ENCODE assay signal across 9 mouse cellular contexts in genomic region chr4:125115710-125116089, GRCm38 (mm10). TPM values are rescaled to one million over a fixed set of nuclear protein-coding genes. Genes with fewer than 3 reads are reported as not detected.
DNase-seq lines count a peak whose midpoint lies in the region; ATAC-seq and TF ChIP-seq lines count a peak whose summit lies in the region.
"Had no signal": no experiment of that assay in that cellular context is flagged by ENCODE, and none has a peak within 500 bp of the region (broad histone marks: within the 10 kb centered on the region; RNA-seq: fewer than 3 reads in every experiment).

No protein-coding gene starts in this region.

- WGBS in midbrain, postnatal 0 days, result 46% methylated on average over 6 of the region's 6 CpGs
- 41% methylated on average over 6 of the region's 6 CpGs for WGBS in midbrain, embryonic 14.5 days
- WGBS in heart, embryonic 15.5 days, result 38% methylated on average over 6 of the region's 6 CpGs
- WGBS in liver, embryonic 12.5 days (ENCODE audit: insufficient replicate concordance), result 65% methylated on average over 6 of the region's 6 CpGs

- TF ChIP-seq CTCF in midbrain, postnatal 0 days (IDR thresholded peaks at IDR 0.05), result no peak

- H3K27ac ChIP-seq in midbrain, postnatal 0 days (ENCODE audit: low read depth, low read length), result no peak overlapping the region; the same call in 1 of the 2 replicates
- H3K27ac ChIP-seq in midbrain, embryonic 14.5 days (replicated peaks; ENCODE audit: low read depth, low read length), result no peak overlapping the region
- peak overlapping the region; percentile 43; the same call in 1 of the 2 replicates for H3K27ac ChIP-seq in heart, embryonic 15.5 days
- 0 out of 2 replicates have a peak overlapping the region, but pooled peaks have one; percentile 24 for H3K27ac ChIP-seq in liver, embryonic 12.5 days
- H3K27ac ChIP-seq: neural tube, embryonic 12.5 days had no signal

- no peak overlapping the region for H3K9ac ChIP-seq in midbrain, postnatal 0 days (replicated peaks; ENCODE audit: low read length, poor library complexity, severe bottlenecking)
- no peak overlapping the region for H3K9ac ChIP-seq in midbrain, embryonic 14.5 days (replicated peaks; ENCODE audit: low read length)
- no peak overlapping the region for H3K9ac ChIP-seq in heart, embryonic 15.5 days
- no peak overlapping the region for H3K9ac ChIP-seq in liver, embryonic 12.5 days

- H3K4me3 ChIP-seq in midbrain, postnatal 0 days (ENCODE audit: low read depth, low read length), result no peak overlapping the region
- H3K4me3 ChIP-seq in midbrain, embryonic 14.5 days (replicated peaks; ENCODE audit: low read depth, low read length), result no peak overlapping the region
- no peak overlapping the region for H3K4me3 ChIP-seq in heart, embryonic 15.5 days
- no peak overlapping the region for H3K4me3 ChIP-seq in liver, embryonic 12.5 days
- H3K4me3 ChIP-seq: neural tube, embryonic 12.5 days had no signal

- peaks cover 9% of the 10 kb centered on the region; the same call in 1 of the 2 replicates for H3K36me3 ChIP-seq in midbrain, postnatal 0 days (ENCODE audit: insufficient read depth, low read length)
- peaks cover 15% of the 10 kb centered on the region for H3K36me3 ChIP-seq in midbrain, embryonic 14.5 days (ENCODE audit: control insufficient read depth, insufficient read depth, low read length)
- 0 out of 2 replicates have a peak, but pooled peaks cover 6% of the 10 kb centered on the region for H3K36me3 ChIP-seq in heart, embryonic 15.5 days
- H3K36me3 ChIP-seq in liver, embryonic 12.5 days, result peaks cover 27% of the 10 kb centered on the region

- H3K4me2 ChIP-seq in midbrain, postnatal 0 days (ENCODE audit: low read depth, low read length, poor library complexity, severe bottlenecking), result no peak overlapping the region
- no peak overlapping the region for H3K4me2 ChIP-seq in midbrain, embryonic 14.5 days (ENCODE audit: low read length)
- H3K4me2 ChIP-seq in heart, embryonic 15.5 days, result no peak overlapping the region
- no peak overlapping the region for H3K4me2 ChIP-seq in liver, embryonic 12.5 days
- H3K4me2 ChIP-seq: neural tube, embryonic 12.5 days had no signal

- H3K4me1 ChIP-seq in midbrain, postnatal 0 days (ENCODE audit: insufficient read depth, low read length), result no peaks in the 10 kb centered on the region
- H3K4me1 ChIP-seq in midbrain, embryonic 14.5 days (ENCODE audit: control insufficient read depth, insufficient read depth, low read length), result no peaks in the 10 kb centered on the region
- peaks cover 21% of the 10 kb centered on the region for H3K4me1 ChIP-seq in heart, embryonic 15.5 days (replicated peaks)
- peaks cover 55% of the 10 kb centered on the region for H3K4me1 ChIP-seq in liver, embryonic 12.5 days

- no peaks in the 10 kb centered on the region for H3K27me3 ChIP-seq in midbrain, postnatal 0 days (ENCODE audit: insufficient read depth, low read length)
- no peaks in the 10 kb centered on the region for H3K27me3 ChIP-seq in midbrain, embryonic 14.5 days (ENCODE audit: control insufficient read depth, insufficient read depth, low read length)
- H3K27me3 ChIP-seq in heart, embryonic 15.5 days, result no peaks in the 10 kb centered on the region
- H3K27me3 ChIP-seq in liver, embryonic 12.5 days (replicated peaks), result no peaks in the 10 kb centered on the region

- DNase-seq in adrenal gland, postnatal 36 days, result peak; percentile 51 to 54
- no peak for DNase-seq in adrenal gland, postnatal 4 days (ENCODE audit: low spot score in 2 of 2)
- DNase-seq in midbrain, postnatal 0 days (ENCODE audit: low spot score), result no peak
- no peak for DNase-seq in midbrain, embryonic 14.5 days
- no peak for DNase-seq in c-Kit-positive CD71-positive TER-119-positive erythroid progenitor cells, embryonic 14.5 days (ENCODE audit: low spot score)
- DNase-seq in cerebellum, adult 8-10 months, result no peak

- ATAC-seq in midbrain, postnatal 0 days (ENCODE audit: low FRiP score), result 0 out of 2 replicates have a peak, but pooled peaks have one; percentile 3
- ATAC-seq in midbrain, embryonic 14.5 days (ENCODE audit: low FRiP score, low TSS enrichment), result no peak
- no peak for ATAC-seq in heart, embryonic 15.5 days (replicated peaks; ENCODE audit: insufficient number of reproducible peaks, insufficient read depth, low FRiP score, low read depth)
- no peak for ATAC-seq in liver, embryonic 12.5 days

- H3K9me3 ChIP-seq in midbrain, postnatal 0 days (ENCODE audit: low read length), result no peaks in the 10 kb centered on the region
- no peaks in the 10 kb centered on the region for H3K9me3 ChIP-seq in midbrain, embryonic 14.5 days (ENCODE audit: control insufficient read depth, low read length)
- no peaks in the 10 kb centered on the region for H3K9me3 ChIP-seq in heart, embryonic 15.5 days (replicated peaks)
- H3K9me3 ChIP-seq in liver, embryonic 12.5 days (replicated peaks), result no peaks in the 10 kb centered on the region
- H3K9me3 ChIP-seq: neural tube, embryonic 12.5 days had no signal

RNA-seq across cellular contexts. Expression of gene Zc3h12a, which starts 11.9 kb away (rescaled TPM):
- 1 to 10 TPM; 5.8 to 7.6 TPM for total RNA-seq in adrenal gland, postnatal 36 days (2021)
- total RNA-seq in adrenal gland, postnatal 4 days (2021), result 1 to 10 TPM; 7.1 to 8.8 TPM
- total RNA-seq in midbrain, postnatal 0 days (2014; rRNA removed), result 0.88 and 2.5 TPM in 2 replicates
- 0.12 and 0.20 TPM in 2 replicates for polyA plus RNA-seq in midbrain, postnatal 0 days (2015; fragmentation: Nextera tagmentation; extraction: Ambion mirVana)
- polyA plus RNA-seq in midbrain, embryonic 14.5 days (2014; fragmentation: Nextera tagmentation; extraction: Ambion mirVana), result 0.22 and 0.46 TPM in 2 replicates
- polyA plus RNA-seq in heart, embryonic 15.5 days (2015; fragmentation: Nextera tagmentation; extraction: Ambion mirVana), result 0.59 and 0.96 TPM in 2 replicates
- polyA plus RNA-seq in liver, embryonic 12.5 days (2016; fragmentation: Nextera tagmentation; extraction: Ambion mirVana), result 0.56 and 0.62 TPM in 2 replicates

RNA-seq across cellular contexts. Expression of gene Meaf6, which starts 30.8 kb away (rescaled TPM):
- 10 to 100 TPM; 30.3 to 36.2 TPM for total RNA-seq in adrenal gland, postnatal 36 days (2021)
- total RNA-seq in adrenal gland, postnatal 4 days (2021), result 10 to 100 TPM; 43.1 to 45.4 TPM
- 82.6 and 95.2 TPM in 2 replicates for total RNA-seq in midbrain, postnatal 0 days (2014; rRNA removed)
- 139 and 170 TPM in 2 replicates for polyA plus RNA-seq in midbrain, postnatal 0 days (2015; fragmentation: Nextera tagmentation; extraction: Ambion mirVana)
- 171 and 183 TPM in 2 replicates for polyA plus RNA-seq in midbrain, embryonic 14.5 days (2014; fragmentation: Nextera tagmentation; extraction: Ambion mirVana)
- 36.7 and 38.0 TPM in 2 replicates for polyA plus RNA-seq in heart, embryonic 15.5 days (2015; fragmentation: Nextera tagmentation; extraction: Ambion mirVana)
- 31.6 and 33.0 TPM in 2 replicates for polyA plus RNA-seq in liver, embryonic 12.5 days (2016; fragmentation: Nextera tagmentation; extraction: Ambion mirVana)

RNA-seq across cellular contexts. Expression of gene Snip1, which starts 49.2 kb away (rescaled TPM):
- total RNA-seq in adrenal gland, postnatal 36 days (2021), result 10 to 100 TPM; 18.3 to 20.0 TPM
- total RNA-seq in adrenal gland, postnatal 4 days (2021), result 10 to 100 TPM; 21.2 to 22.2 TPM
- 33.5 and 35.1 TPM in 2 replicates for total RNA-seq in midbrain, postnatal 0 days (2014; rRNA removed)
- 16.0 and 17.1 TPM in 2 replicates for polyA plus RNA-seq in midbrain, postnatal 0 days (2015; fragmentation: Nextera tagmentation; extraction: Ambion mirVana)
- 27.7 and 31.2 TPM in 2 replicates for polyA plus RNA-seq in midbrain, embryonic 14.5 days (2014; fragmentation: Nextera tagmentation; extraction: Ambion mirVana)
- 16.1 and 20.1 TPM in 2 replicates for polyA plus RNA-seq in heart, embryonic 15.5 days (2015; fragmentation: Nextera tagmentation; extraction: Ambion mirVana)
- polyA plus RNA-seq in liver, embryonic 12.5 days (2016; fragmentation: Nextera tagmentation; extraction: Ambion mirVana), result 21.6 and 24.8 TPM in 2 replicates

RNA-seq across cellular contexts. Expression of gene Dnali1, which starts 50.2 kb away (rescaled TPM):
- total RNA-seq in adrenal gland, postnatal 36 days (2021), result not detected
- total RNA-seq in adrenal gland, postnatal 4 days (2021), result not detected
- total RNA-seq in midbrain, postnatal 0 days (2014; rRNA removed), result 0.47 and 3.1 TPM in 2 replicates
- 1.3 TPM in 2 replicates for polyA plus RNA-seq in midbrain, postnatal 0 days (2015; fragmentation: Nextera tagmentation; extraction: Ambion mirVana)
- 0.92 and 1.0 TPM in 2 replicates for polyA plus RNA-seq in midbrain, embryonic 14.5 days (2014; fragmentation: Nextera tagmentation; extraction: Ambion mirVana)
- polyA plus RNA-seq in heart, embryonic 15.5 days (2015; fragmentation: Nextera tagmentation; extraction: Ambion mirVana), result 0.16 and 0.39 TPM in 2 replicates
- 0.10 TPM in 1 of 2 replicates, not detected in the other for polyA plus RNA-seq in liver, embryonic 12.5 days (2016; fragmentation: Nextera tagmentation; extraction: Ambion mirVana)

Comparison
In these comparisons a context has a peak if more than half of its experiments do, and no peak if none do; other contexts are left out.
1. DNase-seq: peak in adrenal gland, postnatal 36 days (2 of 2); none in adrenal gland, postnatal 4 days (0 of 2), midbrain, postnatal 0 days (single experiment), midbrain, embryonic 14.5 days (single experiment), c-Kit-positive CD71-positive TER-119-positive erythroid progenitor cells, embryonic 14.5 days (single experiment) and cerebellum, adult 8-10 months (single experiment).
2. H3K27ac ChIP-seq: peak in heart, embryonic 15.5 days (single experiment) and liver, embryonic 12.5 days (single experiment); none in midbrain, postnatal 0 days (single experiment) and midbrain, embryonic 14.5 days (single experiment).